Mouse (Mus musculus): ENCODE data around the gene Lpar1.

- TF ChIP-seq CTCF (IDR thresholded peaks at IDR 0.05; ENCODE audit: low read depth, low read length) = no peak
- no peak for TF ChIP-seq GATA1 (IDR thresholded peaks at IDR 0.05; ENCODE audit: borderline replicate concordance, low read length)
- TF ChIP-seq TAL1 (conservative IDR thresholded peaks at IDR 0.05; ENCODE audit: low read depth, low read length) = no peak
Measured at GRCm38 (mm10) chr4:58413188-58414185, 140.2 kb downstream of the Lpar1 start.

All from G1E (cell line).